Mouse (Mus musculus): Measurements from ENCODE around the gene Ube3b. TPM values are rescaled to one million over a fixed set of nuclear protein-coding genes. Genes with fewer than 3 reads are reported as not detected.
A peak's percentile ranks its signal among the peaks of the same experiment; 100 is the strongest.

Gene Ube3b
- 10 to 100 TPM; 86.2 to 93.3 TPM for total RNA-seq (2021)
- long read RNA-seq, experiment 1, full-length matches to known transcripts = 38 of 85 reads
- long read RNA-seq, experiment 1, partial matches to known transcripts = 23 of 85 reads
- long read RNA-seq, experiment 1, other reads (novel, unspliced or antisense) = 24 of 85 reads
- long read RNA-seq, experiment 2, full-length matches to known transcripts = 16 of 59 reads
- long read RNA-seq, experiment 2, partial matches to known transcripts = 30 of 59 reads
- long read RNA-seq, experiment 2, other reads (novel, unspliced or antisense) = 13 of 59 reads

GRCm38 (mm10) chr5:114380209-114381012, at the start of gene Ube3b, which contains the start of gene Kctd10:
TSS of gene Ube3b (plus strand) at chr5:114380607.
TSS of gene Kctd10 (minus strand) at chr5:114380508.
- peak; percentile 67 to 77 for DNase-seq (ENCODE audit: low spot score in 2 of 2)

GRCm38 (mm10) chr5:114342996-114343395, 37.4 kb upstream of the Ube3b start:
- DNase-seq (ENCODE audit: low spot score in 2 of 2) = no peak

GRCm38 (mm10) chr5:114343612-114344011, 36.8 kb upstream of the Ube3b start:
- no peak for DNase-seq (ENCODE audit: low spot score in 2 of 2)

- DNase-seq (ENCODE audit: low spot score in 2 of 2) = no peak
These were observed 34.9 kb upstream of the Ube3b start for GRCm38 (mm10) chr5:114345538-114345937.

GRCm38 (mm10) chr5:114347005-114347404, 33.4 kb upstream of the Ube3b start:
- no peak for DNase-seq (ENCODE audit: low spot score in 2 of 2)

- no peak for DNase-seq (ENCODE audit: low spot score in 2 of 2)
These were observed 28.9 kb upstream of the Ube3b start for GRCm38 (mm10) chr5:114351490-114351889.

GRCm38 (mm10) chr5:114356250-114356935, 24.0 kb upstream of the Ube3b start:
- peak; percentile 58 to 74 for DNase-seq (ENCODE audit: low spot score in 2 of 2)

- DNase-seq (ENCODE audit: low spot score in 2 of 2) = peak; percentile 36 to 51
These were observed 23.3 kb upstream of the Ube3b start for GRCm38 (mm10) chr5:114356936-114357751.

- DNase-seq (ENCODE audit: low spot score in 2 of 2) = peak; percentile 38 to 64
These were observed 21.6 kb upstream of the Ube3b start for GRCm38 (mm10) chr5:114358833-114359232.

- no peak for DNase-seq (ENCODE audit: low spot score in 2 of 2)
These were observed 20.8 kb upstream of the Ube3b start for GRCm38 (mm10) chr5:114359586-114359985.

GRCm38 (mm10) chr5:114360968-114361367, 19.4 kb upstream of the Ube3b start:
- no peak for DNase-seq (ENCODE audit: low spot score in 2 of 2)

- no peak for DNase-seq (ENCODE audit: low spot score in 2 of 2)
These were observed 15.2 kb upstream of the Ube3b start for GRCm38 (mm10) chr5:114365043-114365752.

- no peak for DNase-seq (ENCODE audit: low spot score in 2 of 2)
These were observed 12.3 kb upstream of the Ube3b start for GRCm38 (mm10) chr5:114368121-114368520.

GRCm38 (mm10) chr5:114368803-114369496, 11.5 kb upstream of the Ube3b start:
- DNase-seq (ENCODE audit: low spot score in 2 of 2) = no peak

GRCm38 (mm10) chr5:114369921-114370320, 10.5 kb upstream of the Ube3b start:
- DNase-seq (ENCODE audit: low spot score in 2 of 2) = no peak

- DNase-seq (ENCODE audit: low spot score in 2 of 2) = no peak
These were observed 10.0 kb upstream of the Ube3b start for GRCm38 (mm10) chr5:114370371-114370776.

- DNase-seq (ENCODE audit: low spot score in 2 of 2) = no peak
These were observed 9.1 kb upstream of the Ube3b start for GRCm38 (mm10) chr5:114371331-114371730.

- no peak for DNase-seq (ENCODE audit: low spot score in 2 of 2)
These were observed 8.5 kb upstream of the Ube3b start for GRCm38 (mm10) chr5:114371731-114372473.

- DNase-seq (ENCODE audit: low spot score in 2 of 2) = no peak
These were observed 7.8 kb upstream of the Ube3b start for GRCm38 (mm10) chr5:114372565-114372964.

All from left cerebral cortex, adult 18-20 months (tissue).